Mouse (Mus musculus): ENCODE data around the gene Spata5. TPM values are rescaled to one million over a fixed set of nuclear protein-coding genes. Genes with fewer than 3 reads are reported as not detected.

The Spata5 gene
- polyA plus RNA-seq, 1 experiment from 2014 or later: 26.2 TPM

DNA sequence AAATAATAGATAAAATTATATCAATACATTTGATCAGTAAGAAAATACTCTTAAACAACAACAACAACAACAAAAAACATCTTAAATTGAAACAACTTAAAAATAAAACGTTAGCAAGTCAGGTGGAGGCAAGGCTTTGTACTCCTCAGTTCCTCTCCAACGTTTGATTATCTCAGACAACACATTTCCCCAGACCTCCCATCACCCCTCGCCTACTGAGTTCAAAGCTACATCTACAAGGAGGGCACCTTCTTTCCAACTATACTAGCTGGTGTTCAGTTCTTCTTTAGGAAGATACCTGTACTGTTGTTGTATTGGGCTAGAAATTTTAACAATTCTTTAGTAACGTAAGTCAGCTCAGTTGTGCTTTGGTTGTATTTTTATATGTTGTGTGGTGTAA is 49.7 kb downstream of the Spata5 start:
- Histone ChIP-seq H3K36me3 (ENCODE audit: control insufficient read depth, insufficient read depth, low read length) (no peaks in the 10 kb centered on the region), H3K27ac (ENCODE audit: low read length) (no peak overlapping the region), H3K9me3 (ENCODE audit: control insufficient read depth, low read length) (no peaks in the 10 kb centered on the region), H3K4me2 (ENCODE audit: low read depth, low read length) (no peak overlapping the region), H3K27me3 (replicated peaks; ENCODE audit: control insufficient read depth, insufficient read depth, low read length) (no peaks in the 10 kb centered on the region), H3K4me1 (ENCODE audit: control insufficient read depth, insufficient read depth, low read length) (no peaks in the 10 kb centered on the region; the same call in 1 of the 2 replicates), H3K9ac (ENCODE audit: low read depth, low read length) (no peak overlapping the region), H3K4me3 (ENCODE audit: low read length) (no peak overlapping the region)
- WGBS: 83% methylated on average over 4 of the region's 4 CpGs
- ATAC-seq: no peak

DNA sequence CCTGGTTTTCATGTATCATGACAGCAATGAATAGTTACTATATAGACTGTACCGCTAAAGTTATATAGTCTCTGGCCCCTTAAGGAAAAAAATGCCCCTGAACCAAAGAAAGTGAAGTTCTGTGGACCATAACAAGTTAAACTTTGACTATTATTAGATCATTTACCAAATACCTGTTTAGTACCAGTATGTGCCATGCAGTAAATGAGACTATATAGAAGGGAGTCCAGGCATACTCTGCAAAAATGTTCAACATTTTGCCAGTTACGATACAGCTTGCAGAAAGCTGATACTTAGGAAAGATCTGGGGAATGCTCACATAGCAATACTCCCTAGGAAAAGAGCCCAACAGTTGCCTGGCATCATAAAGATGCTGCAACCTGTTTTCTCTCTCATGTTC is 51.2 kb downstream of the Spata5 start:
- no peak for ATAC-seq
- no peak overlapping the region for H3K9ac ChIP-seq (ENCODE audit: low read depth, low read length)
- no peaks in the 10 kb centered on the region for H3K27me3 ChIP-seq (replicated peaks; ENCODE audit: control insufficient read depth, insufficient read depth, low read length)
- no peaks in the 10 kb centered on the region for H3K9me3 ChIP-seq (ENCODE audit: control insufficient read depth, low read length)
- no peaks in the 10 kb centered on the region for H3K36me3 ChIP-seq (ENCODE audit: control insufficient read depth, insufficient read depth, low read length)
- H3K27ac ChIP-seq (ENCODE audit: low read length): no peak overlapping the region
- H3K4me3 ChIP-seq (ENCODE audit: low read length): no peak overlapping the region
- H3K4me1 ChIP-seq (ENCODE audit: control insufficient read depth, insufficient read depth, low read length): no peaks in the 10 kb centered on the region; the same call in 1 of the 2 replicates
- 85% methylated on average over 2 of the region's 2 CpGs for WGBS
- no peak overlapping the region for H3K4me2 ChIP-seq (ENCODE audit: low read depth, low read length)

DNA sequence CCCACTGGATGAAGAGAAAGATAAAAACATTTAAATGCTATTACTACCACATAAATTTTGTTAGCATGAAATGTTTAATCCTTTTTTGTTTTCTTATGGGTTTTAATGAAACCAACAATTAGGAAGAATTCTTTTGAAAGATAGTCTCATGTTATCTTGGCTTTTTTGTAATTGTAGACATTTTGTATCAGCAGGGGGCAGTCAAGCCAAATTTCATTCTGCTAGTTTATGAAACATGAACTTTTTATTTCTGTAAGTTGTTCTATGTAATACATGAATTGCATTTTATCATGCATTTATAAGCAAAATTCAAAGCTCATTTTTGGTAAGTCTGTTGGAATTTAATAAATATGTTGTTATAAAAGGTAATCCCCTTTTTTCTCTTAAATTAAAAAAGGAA is 52.8 kb downstream of the Spata5 start:
- no peak for ATAC-seq
- no peaks in the 10 kb centered on the region for H3K36me3 ChIP-seq (ENCODE audit: control insufficient read depth, insufficient read depth, low read length)
- no peaks in the 10 kb centered on the region for H3K27me3 ChIP-seq (replicated peaks; ENCODE audit: control insufficient read depth, insufficient read depth, low read length)
- no peak overlapping the region for H3K4me2 ChIP-seq (ENCODE audit: low read depth, low read length)
- H3K4me1 ChIP-seq (ENCODE audit: control insufficient read depth, insufficient read depth, low read length): no peaks in the 10 kb centered on the region; the same call in 1 of the 2 replicates
- H3K9ac ChIP-seq (ENCODE audit: low read depth, low read length): no peak overlapping the region
- H3K27ac ChIP-seq (ENCODE audit: low read length): no peak overlapping the region
- H3K4me3 ChIP-seq (ENCODE audit: low read length): no peak overlapping the region
- no peaks in the 10 kb centered on the region for H3K9me3 ChIP-seq (ENCODE audit: control insufficient read depth, low read length)

DNA sequence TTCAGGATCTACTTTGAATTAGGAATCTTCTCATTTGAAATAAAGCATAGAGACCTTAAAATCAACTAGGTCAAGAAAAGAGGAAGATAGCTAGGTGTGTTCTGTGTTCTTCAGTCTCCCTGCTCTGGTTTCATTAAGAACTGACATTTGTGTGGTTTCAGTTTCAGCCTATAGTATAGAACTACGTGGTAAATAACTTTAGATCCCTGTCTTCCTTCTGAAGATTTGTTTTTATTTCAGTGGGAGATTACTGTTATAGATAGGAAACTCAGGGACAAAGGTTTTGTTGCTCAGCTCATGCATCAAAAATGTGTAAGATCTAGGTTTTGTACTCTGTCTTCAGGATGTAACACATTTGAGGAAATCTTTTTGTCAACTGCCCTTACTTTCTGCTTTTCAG is 56.8 kb downstream of the Spata5 start:
- Histone ChIP-seq H3K27me3 (replicated peaks; ENCODE audit: control insufficient read depth, insufficient read depth, low read length) (no peaks in the 10 kb centered on the region), H3K4me2 (ENCODE audit: low read depth, low read length) (no peak overlapping the region), H3K4me1 (ENCODE audit: control insufficient read depth, insufficient read depth, low read length) (no peaks in the 10 kb centered on the region; the same call in 1 of the 2 replicates), H3K36me3 (ENCODE audit: control insufficient read depth, insufficient read depth, low read length) (no peaks in the 10 kb centered on the region), H3K9ac (ENCODE audit: low read depth, low read length) (no peak overlapping the region), H3K4me3 (ENCODE audit: low read length) (no peak overlapping the region), H3K9me3 (ENCODE audit: control insufficient read depth, low read length) (no peaks in the 10 kb centered on the region), H3K27ac (ENCODE audit: low read length) (no peak overlapping the region)
- 59% methylated on average over 1 of the region's 1 CpGs for WGBS
- no peak for ATAC-seq

DNA sequence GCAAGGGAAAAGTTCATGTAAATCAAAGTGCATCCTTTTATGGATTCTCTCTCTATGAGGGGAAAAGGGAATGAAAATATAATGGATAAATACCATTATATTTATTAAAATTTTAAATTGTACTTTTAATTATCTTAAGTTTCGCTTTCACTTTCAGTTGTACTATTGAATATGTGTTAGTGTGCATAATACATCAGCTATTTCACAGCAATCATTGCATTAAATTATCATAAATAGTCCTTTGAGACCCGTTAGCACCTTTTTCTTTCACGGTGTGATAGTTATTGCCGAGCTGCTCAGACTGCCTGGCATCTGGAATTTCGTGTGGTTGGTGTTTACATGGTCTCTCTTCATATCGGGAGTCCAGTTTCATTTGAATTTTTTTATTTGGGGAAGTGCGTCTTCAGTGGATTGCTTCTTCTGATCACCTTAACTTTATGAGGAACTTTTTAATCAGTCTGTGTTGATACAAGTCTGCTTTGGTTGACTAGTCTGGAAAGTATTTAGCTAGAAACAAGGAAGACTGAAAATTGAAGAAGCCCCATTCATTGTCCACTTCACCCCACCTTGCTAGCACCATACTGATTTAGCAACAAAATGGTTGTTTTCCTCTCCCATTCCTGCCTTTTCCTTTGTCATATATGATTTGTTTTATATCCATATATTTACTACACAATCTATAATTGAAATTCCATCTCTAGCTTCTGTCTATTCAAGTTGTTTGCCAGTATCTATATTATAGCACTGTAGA is 57.9 kb downstream of the Spata5 start:
- H3K36me3 ChIP-seq (ENCODE audit: control insufficient read depth, insufficient read depth, low read length): no peaks in the 10 kb centered on the region

DNA sequence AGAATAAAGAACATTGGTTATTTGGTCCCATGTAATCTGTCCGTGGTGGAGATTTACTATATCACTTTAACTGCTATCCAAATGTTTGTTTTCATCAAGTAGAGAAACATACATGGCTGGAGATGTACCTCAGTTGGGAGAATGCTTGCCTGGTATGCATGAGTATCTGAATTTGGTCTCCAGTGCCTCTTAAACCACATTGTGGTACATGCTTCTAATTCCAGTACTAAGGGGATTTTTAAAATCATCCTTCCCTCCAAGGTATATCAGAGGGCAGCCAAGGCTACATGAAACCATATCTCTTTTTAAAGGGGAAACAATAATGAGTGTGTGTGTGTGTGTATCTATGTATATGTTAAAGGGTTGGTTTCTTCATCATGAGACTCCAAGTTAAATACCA is 60.1 kb downstream of the Spata5 start:
- Histone ChIP-seq H3K4me1 (ENCODE audit: control insufficient read depth, insufficient read depth, low read length) (no peaks in the 10 kb centered on the region), H3K4me2 (ENCODE audit: low read depth, low read length) (no peak overlapping the region), H3K9me3 (ENCODE audit: control insufficient read depth, low read length) (no peaks in the 10 kb centered on the region), H3K4me3 (ENCODE audit: low read length) (no peak overlapping the region), H3K9ac (ENCODE audit: low read depth, low read length) (no peak overlapping the region), H3K27me3 (replicated peaks; ENCODE audit: control insufficient read depth, insufficient read depth, low read length) (no peaks in the 10 kb centered on the region), H3K36me3 (ENCODE audit: control insufficient read depth, insufficient read depth, low read length) (no peaks in the 10 kb centered on the region), H3K27ac (ENCODE audit: low read length) (no peak overlapping the region)
- no peak for ATAC-seq
- whole genome bisulfite sequencing: 65% methylated on average over 1 of the region's 1 CpGs

More for the DNA sequence above, 57.9 kb downstream of the Spata5 start:
- WGBS: 76% methylated on average over 7 of the region's 7 CpGs
- no peak overlapping the region for H3K4me2 ChIP-seq (ENCODE audit: low read depth, low read length)
- no peaks in the 10 kb centered on the region; the same call in 1 of the 2 replicates for H3K4me1 ChIP-seq (ENCODE audit: control insufficient read depth, insufficient read depth, low read length)
- ATAC-seq: no peak
- H3K27ac ChIP-seq (ENCODE audit: low read length): no peak overlapping the region
- H3K4me3 ChIP-seq (ENCODE audit: low read length): no peak overlapping the region
- no peaks in the 10 kb centered on the region for H3K27me3 ChIP-seq (replicated peaks; ENCODE audit: control insufficient read depth, insufficient read depth, low read length)
- no peak overlapping the region for H3K9ac ChIP-seq (ENCODE audit: low read depth, low read length)
- H3K9me3 ChIP-seq (ENCODE audit: control insufficient read depth, low read length): no peaks in the 10 kb centered on the region

DNA sequence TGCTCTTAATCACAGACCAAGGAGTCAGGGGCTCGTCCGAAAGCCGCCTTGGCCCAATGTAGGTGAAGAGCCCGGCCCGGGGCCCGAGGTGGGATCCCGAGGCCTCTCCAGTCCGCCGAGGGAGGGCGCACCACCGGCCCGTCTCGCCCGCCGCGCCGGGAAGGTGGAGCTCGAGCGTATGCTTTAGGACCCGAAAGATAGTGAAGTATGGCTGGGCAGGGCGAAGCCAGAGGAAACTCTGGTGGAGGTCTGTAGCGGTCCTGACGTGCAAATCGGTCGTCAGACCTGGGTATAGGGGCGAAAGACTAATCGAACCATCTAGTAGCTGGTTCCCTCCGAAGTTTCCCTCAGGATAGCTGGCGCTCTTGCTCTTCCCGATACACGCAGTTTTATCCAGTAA is 61.6 kb downstream of the Spata5 start:
- no peaks in the 10 kb centered on the region for H3K4me1 ChIP-seq (ENCODE audit: control insufficient read depth, insufficient read depth, low read length)
- H3K9me3 ChIP-seq (ENCODE audit: control insufficient read depth, low read length): no peaks in the 10 kb centered on the region
- no peak overlapping the region for H3K4me3 ChIP-seq (ENCODE audit: low read length)
- no peak for ATAC-seq
- H3K36me3 ChIP-seq (ENCODE audit: control insufficient read depth, insufficient read depth, low read length): no peaks in the 10 kb centered on the region
- WGBS: 90% methylated on average over 31 of the region's 31 CpGs
- no peak overlapping the region for H3K27ac ChIP-seq (ENCODE audit: low read length)
- H3K27me3 ChIP-seq (replicated peaks; ENCODE audit: control insufficient read depth, insufficient read depth, low read length): no peaks in the 10 kb centered on the region
- H3K4me2 ChIP-seq (ENCODE audit: low read depth, low read length): no peak overlapping the region
- no peak overlapping the region for H3K9ac ChIP-seq (ENCODE audit: low read depth, low read length)

DNA sequence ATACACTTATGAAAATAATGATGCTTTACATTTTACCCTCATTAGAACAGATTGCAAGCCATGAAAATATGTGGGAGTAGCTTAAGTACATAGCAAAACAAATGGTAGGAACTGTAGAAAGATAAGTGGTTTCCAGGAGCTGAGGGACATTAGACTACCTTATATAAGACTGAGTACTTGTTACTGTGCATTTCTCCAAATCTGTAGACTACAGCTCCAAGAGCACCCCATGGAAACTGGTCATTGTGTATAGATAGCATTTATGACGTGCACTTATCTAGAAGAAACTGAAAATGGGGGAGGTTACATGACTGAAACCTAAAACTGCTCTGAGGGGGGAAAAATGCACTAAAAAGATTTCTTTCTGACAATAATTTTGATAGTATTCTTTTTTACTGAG is 63.0 kb downstream of the Spata5 start:
- no peak overlapping the region for H3K4me3 ChIP-seq (ENCODE audit: low read length)
- ATAC-seq: no peak
- H3K4me2 ChIP-seq (ENCODE audit: low read depth, low read length): no peak overlapping the region
- H3K4me1 ChIP-seq (ENCODE audit: control insufficient read depth, insufficient read depth, low read length): no peaks in the 10 kb centered on the region
- no peak overlapping the region for H3K27ac ChIP-seq (ENCODE audit: low read length)
- H3K36me3 ChIP-seq (ENCODE audit: control insufficient read depth, insufficient read depth, low read length): no peaks in the 10 kb centered on the region
- no peak overlapping the region for H3K9ac ChIP-seq (ENCODE audit: low read depth, low read length)
- 56% methylated on average over 1 of the region's 1 CpGs for WGBS
- H3K9me3 ChIP-seq (ENCODE audit: control insufficient read depth, low read length): no peaks in the 10 kb centered on the region
- no peaks in the 10 kb centered on the region for H3K27me3 ChIP-seq (replicated peaks; ENCODE audit: control insufficient read depth, insufficient read depth, low read length)

DNA sequence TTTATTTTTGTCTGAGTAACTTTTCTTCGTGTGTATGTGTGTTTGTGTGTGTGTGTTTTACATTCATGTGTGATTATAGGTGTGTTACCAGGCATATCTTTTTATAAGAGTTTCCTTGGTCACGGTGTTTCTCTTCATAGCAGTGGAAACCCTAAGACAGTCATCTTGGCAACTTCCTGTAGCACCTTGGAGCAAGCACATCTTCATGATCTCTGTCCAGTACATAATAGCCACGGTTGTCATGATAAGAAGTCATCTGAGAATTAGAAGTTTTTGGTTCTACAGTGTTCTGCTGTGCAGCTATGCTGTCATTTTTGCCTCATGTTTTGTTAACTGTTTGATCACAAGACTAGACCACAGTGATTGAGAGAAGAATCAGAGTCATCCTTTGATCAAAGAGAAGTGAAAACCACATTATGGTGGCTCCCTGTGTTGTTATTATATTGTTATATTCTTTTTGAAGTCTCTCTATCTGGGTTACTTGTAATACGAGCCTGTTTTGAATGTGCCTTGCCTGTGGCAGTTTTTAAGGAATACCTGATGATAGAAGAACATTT is 64.1 kb downstream of the Spata5 start:
- no peak overlapping the region for H3K4me2 ChIP-seq (ENCODE audit: low read depth, low read length)
- no peaks in the 10 kb centered on the region for H3K4me1 ChIP-seq (ENCODE audit: control insufficient read depth, insufficient read depth, low read length)
- H3K4me3 ChIP-seq (ENCODE audit: low read length): no peak overlapping the region
- 81% methylated on average over 4 of the region's 4 CpGs for WGBS
- H3K9ac ChIP-seq (ENCODE audit: low read depth, low read length): no peak overlapping the region
- no peak for ATAC-seq
- H3K9me3 ChIP-seq (ENCODE audit: control insufficient read depth, low read length): no peaks in the 10 kb centered on the region
- no peak overlapping the region for H3K27ac ChIP-seq (ENCODE audit: low read length)
- no peaks in the 10 kb centered on the region for H3K27me3 ChIP-seq (replicated peaks; ENCODE audit: control insufficient read depth, insufficient read depth, low read length)
- H3K36me3 ChIP-seq (ENCODE audit: control insufficient read depth, insufficient read depth, low read length): no peaks in the 10 kb centered on the region

DNA sequence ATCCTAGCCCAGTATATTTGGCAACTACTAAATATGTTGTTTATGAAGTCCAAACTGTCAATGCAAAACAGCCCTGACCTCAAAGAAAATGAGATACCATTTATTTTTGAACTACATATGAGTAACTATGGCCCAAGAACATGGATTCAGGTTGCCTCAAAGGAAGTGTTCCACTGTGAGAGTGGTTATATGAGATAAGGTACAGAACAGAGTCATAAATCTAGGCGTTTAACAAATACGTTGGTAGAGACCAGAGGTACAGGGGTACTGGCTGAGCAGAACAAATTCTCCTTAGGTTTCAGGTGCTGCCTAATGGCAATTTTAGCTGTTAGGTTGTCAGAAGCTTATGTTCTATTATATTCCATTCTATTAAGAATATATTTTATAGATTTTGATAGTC is 67.9 kb downstream of the Spata5 start:
- H3K4me2 ChIP-seq (ENCODE audit: low read depth, low read length): no peak overlapping the region
- 43% methylated on average over 2 of the region's 2 CpGs for WGBS
- H3K4me1 ChIP-seq (ENCODE audit: control insufficient read depth, insufficient read depth, low read length): no peaks in the 10 kb centered on the region
- H3K4me3 ChIP-seq (ENCODE audit: low read length): no peak overlapping the region
- H3K36me3 ChIP-seq (ENCODE audit: control insufficient read depth, insufficient read depth, low read length): no peaks in the 10 kb centered on the region
- H3K9me3 ChIP-seq (ENCODE audit: control insufficient read depth, low read length): no peaks in the 10 kb centered on the region
- ATAC-seq: no peak
- H3K27ac ChIP-seq (ENCODE audit: low read length): no peak overlapping the region
- H3K27me3 ChIP-seq (replicated peaks; ENCODE audit: control insufficient read depth, insufficient read depth, low read length): no peaks in the 10 kb centered on the region
- H3K9ac ChIP-seq (ENCODE audit: low read depth, low read length): no peak overlapping the region

Measured in intestine, embryonic 16.5 days (tissue).